Mouse (Mus musculus): ENCODE data around the gene Kdm1a. TPM values are rescaled to one million over a fixed set of nuclear protein-coding genes. Genes with fewer than 3 reads are reported as not detected.

Kdm1a gene
- total RNA-seq, 2 experiments from 2014 or later: 129 to 136 TPM

DNA sequence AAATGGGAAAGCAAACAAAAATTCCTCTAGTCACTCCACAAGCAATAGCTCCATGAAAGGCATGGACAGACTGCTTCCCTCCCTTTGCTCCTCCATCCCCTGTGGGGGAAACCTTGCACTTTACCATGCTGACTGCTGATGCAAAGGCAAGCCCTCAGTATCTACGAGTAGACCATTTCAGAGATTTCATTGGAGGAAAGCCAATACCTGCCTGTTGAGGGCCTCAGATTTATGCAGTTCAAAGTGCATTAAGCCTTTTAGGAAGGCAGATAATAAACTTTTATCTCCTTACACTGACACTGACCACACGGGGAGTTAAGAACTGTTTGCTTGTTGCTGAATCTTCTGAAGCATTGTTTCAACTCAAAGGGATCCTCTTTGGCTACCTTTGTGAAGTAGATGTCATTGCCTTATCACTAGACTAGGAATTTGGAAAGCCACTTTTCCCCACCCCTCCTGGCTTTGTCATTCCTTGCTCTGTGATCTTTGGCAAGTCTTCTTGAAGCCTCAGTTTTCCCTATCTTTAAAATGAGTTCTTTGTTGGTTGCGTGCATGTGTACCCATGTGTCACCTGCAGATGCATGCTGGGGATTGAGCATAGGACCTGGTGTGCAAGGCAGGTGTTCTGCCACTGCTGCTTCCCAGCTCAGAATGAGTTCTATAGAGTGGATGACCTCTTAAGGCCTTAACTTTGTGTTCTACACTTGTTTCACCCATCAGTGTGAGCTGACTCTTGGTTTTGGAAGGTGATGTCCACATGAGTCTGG, 56.1 kb downstream of the Kdm1a start:
- no peak for DNase-seq (ENCODE audit: low spot score in 2 of 2)

DNA sequence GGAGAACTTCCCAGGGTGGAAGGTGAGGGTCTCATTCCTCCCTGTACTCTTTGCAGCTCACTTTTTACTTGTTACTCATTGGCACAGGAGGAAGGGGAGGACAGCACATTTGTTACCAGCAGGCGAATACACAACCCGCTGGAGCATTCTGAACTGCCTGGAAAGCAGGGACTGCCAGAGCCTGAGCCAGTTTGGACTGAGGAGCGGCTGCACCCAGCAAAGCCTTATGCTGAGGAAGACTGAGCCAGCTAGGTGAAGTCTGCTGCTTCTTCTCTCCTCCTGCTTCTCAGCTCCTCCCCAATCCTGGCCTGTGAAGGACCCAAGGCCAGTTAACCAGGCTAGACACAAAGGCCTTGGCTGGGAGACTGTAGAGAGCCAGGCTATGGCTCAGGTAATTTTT, 57.4 kb downstream of the Kdm1a start:
- peak in 1 of 2 experiments; percentile 17 for DNase-seq (ENCODE audit: low spot score in 2 of 2)

DNA sequence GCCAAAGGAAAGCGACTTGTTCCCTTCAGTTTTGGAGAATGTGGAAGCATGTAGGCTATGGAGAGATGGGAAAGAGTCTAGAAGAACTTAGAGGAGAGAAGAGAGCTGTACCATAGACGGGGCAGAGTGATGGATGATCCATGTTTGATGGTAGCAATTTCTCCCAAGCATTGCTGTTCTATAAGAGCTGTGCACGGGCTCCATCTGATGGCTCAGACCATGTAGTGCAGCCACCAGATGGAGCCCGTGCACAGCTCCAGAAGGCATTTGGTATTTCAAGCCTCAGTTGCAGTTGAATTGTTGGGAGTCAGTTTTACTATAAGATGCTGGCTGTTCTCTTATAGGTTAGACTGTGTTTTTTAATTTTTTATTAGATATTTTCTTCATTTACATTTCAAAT, 76.1 kb downstream of the Kdm1a start:
- DNase-seq (ENCODE audit: low spot score in 2 of 2): peak; percentile 61 to 75

DNA sequence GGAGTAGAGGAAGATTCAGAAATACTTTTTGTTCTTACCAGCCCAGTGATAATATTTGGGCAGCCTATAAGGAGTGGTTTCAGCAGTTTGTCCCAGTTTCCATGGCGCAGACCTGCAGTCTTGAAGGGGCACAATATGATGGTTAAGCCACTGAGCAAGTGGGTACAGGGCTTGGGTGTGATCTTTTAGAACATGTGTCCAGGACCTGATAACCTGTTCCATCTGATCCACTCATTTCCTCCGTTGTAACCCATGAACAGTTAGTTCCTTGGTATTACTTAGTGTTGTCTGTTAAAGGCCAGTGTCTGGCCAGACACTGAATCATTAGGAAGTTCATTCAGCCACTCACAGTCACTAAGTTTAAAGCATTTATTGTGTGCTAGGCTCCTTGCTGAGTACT, 78.2 kb downstream of the Kdm1a start:
- DNase-seq (ENCODE audit: low spot score in 2 of 2): no peak

DNA sequence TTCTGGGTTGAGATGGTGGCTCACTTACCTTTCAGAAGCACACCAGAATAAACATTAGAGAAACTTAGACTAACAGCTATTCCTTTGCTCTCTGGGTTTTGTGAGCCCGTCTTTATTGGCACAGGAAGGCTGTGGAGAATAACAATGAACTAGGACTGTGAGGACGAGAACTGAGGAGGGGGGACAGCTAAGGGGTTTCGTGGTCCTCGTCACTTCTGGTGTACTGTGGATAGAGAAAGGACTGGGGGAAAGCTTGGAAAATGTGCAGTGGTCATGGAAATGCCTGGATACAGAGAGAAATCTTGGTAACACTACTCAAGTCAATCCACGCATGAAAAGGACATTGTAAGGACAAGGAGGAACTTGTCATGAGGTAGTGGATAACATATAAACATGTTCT, 80.6 kb downstream of the Kdm1a start:
- no peak for DNase-seq (ENCODE audit: low spot score in 2 of 2)

DNA sequence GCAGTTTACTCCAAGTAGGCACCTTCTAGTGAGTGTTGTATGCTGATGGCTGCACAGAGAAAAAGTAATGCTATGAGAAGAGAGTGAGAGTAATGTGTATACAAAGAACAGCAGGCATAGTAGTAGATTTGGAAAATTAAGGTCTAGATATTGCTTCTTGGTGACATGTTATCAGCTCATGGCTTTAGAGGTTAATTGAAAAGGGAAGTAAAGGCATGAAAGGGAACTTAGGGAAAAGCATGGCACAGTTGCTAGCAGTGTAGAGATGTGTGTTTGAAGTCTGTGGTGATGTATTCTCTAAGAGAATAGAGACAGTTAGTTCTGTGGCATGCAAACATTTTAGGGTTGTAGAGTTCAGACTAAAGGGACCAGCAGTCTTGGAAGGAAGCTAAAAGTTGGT, 82.7 kb downstream of the Kdm1a start:
- DNase-seq (ENCODE audit: low spot score in 2 of 2): no peak

DNA sequence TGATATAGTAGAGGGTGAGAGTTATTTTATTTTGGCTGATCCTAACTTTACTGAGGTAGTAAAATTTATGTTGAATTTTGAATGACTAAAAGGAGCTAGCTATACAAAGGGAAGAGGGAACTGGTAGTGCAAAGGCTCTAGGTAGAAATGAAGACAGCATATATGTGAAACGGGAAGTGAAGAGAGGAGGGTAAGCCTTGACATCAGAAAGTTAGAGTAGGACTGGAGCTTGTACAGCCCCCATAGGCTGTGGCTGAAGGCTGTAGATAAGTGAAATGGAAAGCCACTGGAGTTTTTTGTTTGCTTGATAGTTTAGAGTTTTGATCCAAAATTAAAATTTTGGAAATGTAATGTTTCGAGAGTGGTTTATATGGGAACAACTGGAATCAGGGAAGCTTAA, 83.9 kb downstream of the Kdm1a start:
- DNase-seq (ENCODE audit: low spot score in 2 of 2): no peak

DNA sequence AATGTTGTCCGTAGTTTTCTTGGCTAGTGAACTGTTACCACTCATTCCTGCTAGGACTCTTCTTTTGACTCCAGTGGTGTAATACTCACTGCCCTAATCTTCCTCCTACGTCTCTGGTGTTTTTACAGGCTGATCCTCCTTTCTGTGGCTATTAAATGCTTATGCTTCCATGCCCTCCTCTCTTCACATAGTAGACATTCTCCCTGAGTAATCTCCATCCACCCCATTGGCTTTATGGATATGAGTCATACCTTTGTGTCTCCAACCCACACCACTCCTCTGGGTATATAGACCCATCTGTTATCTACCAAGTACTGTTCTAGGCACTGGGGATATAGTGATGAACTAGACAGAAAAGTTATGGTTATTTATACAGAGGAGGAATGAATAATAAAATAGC, 84.4 kb downstream of the Kdm1a start:
- DNase-seq (ENCODE audit: low spot score in 2 of 2): no peak

DNA sequence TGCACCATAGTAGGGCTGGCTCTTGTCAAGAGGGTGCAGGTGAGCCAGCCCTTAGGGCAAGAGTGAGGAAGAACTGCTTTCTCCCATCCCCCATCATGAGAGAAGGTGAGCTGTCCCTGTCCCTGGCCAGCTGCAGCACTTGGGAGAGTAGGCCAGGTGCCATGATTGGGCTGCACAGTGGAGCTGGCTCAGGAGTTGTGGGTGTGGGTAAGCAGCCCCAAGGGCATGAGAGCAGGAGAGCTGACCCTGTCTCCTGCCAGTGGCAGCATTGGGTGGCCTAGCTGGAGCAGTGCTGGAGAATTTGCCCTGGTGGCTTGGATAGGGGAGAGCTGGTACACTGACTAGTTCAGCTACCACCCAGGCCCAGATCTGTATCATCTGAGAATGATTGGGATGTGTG, 89.6 kb downstream of the Kdm1a start:
- no peak for DNase-seq (ENCODE audit: low spot score in 2 of 2)

DNA sequence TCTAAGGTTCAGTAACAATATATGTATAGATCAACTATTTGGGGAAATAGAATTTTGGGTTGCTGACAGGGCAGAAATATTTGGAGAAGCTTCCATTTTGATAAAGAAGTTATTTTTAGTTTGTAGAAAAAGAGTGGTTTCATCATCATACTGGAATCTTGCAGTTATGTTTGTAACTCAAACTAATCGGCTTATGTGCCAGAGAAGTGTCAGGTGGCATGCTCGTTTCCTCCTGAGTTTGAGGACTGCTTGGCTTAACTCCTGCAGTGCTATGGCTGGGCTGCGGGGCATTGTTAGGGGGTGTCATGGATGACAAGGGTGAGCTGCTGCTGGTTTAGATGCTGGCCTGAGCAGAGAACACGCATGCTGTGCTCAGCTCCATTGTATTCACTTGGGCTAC, 90.8 kb downstream of the Kdm1a start:
- DNase-seq (ENCODE audit: low spot score in 2 of 2): no peak

DNA sequence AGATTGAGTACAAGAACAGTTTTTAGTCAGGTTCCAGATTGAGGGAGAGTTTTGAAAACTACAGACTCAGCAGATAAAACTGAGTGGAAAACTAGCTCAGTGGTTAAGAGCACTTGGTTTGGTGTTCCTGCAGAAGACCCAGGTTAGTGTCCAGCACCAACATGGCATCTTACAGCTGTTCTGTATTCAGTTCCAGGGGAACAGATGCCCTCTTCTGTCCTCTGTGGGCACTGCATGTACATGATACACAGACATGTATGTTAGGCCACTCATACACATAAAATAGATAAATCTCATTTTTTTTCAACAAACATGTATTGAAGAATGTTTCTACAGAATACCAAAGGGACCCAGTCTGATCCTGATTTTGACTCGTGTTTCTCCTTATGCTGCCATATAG, 92.7 kb downstream of the Kdm1a start:
- no peak for DNase-seq (ENCODE audit: low spot score in 2 of 2)

DNA sequence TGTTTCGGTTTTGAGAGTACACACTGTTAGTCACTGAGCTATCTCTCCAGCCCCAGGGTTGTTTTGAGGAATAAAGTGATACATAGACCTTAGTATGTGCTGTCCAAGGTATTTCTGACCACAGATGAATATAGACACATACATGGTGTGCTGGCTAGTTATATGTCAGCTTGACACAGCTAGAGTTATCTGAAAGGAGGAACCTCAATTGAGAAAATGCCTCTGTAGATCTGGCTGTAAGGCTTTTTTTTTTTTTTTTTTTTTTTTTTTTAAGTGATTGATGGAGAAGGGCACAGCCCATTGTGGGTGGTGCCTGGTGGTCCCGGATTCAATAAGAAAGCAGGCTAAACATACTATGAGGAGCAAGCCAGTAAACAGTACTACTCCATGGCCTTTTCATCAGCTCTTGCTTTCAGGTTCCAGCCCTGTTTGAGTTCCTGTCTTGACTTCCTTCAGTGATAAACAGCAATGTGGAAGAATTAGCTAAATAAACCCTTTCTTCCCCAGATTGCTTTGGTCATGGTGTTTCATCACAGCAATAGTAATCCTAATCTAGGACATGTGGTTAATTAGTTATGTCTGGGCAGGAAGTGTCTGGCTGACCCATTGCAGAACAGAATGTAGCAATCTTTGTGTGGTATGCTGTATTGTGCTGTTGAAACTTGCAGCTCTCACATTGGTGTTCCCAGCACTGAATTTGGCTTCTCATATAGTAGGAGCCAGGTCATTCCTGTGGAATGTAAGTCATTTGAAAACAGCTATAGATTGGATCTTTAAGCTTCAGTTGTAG, 96.9 kb downstream of the Kdm1a start:
- no peak for DNase-seq (ENCODE audit: low spot score in 2 of 2)

Small RNA genes lying within 50 kb of the gene (microRNA-seq; reads per million reads assigned to microRNA genes)
- gene Gm22180: 0 reads per million in 2 experiments

Other genes with a start within 250 kb of the Kdm1a start
- 1 to 10 TPM in 1 of 2 experiments, under 1 TPM in 1; 0.98 to 1.3 TPM for gene Htr1d, start 179.2 kb downstream of the Kdm1a start, total RNA-seq (2021)
- gene 6030445D17Rik, start 140.5 kb downstream of the Kdm1a start, total RNA-seq (2021): under 1 TPM; 0.62 TPM
- 10 to 100 TPM; 47.3 to 50.2 TPM for gene Luzp1, start 133.0 kb downstream of the Kdm1a start, total RNA-seq (2021)
- gene Tex46, start 7.7 kb upstream of the Kdm1a start, total RNA-seq (2021): not detected
- under 1 TPM in 1 of 2 experiments, not detected in 1; 0.11 TPM for gene Lactbl1, start 19.9 kb upstream of the Kdm1a start, total RNA-seq (2021)
- 10 to 100 TPM; 55.1 to 57.0 TPM for gene Ephb2, start 233.3 kb upstream of the Kdm1a start, total RNA-seq (2021)